Mouse (Mus musculus): ENCODE measurements around the gene Cox6a2.
"Not testable (repeated sequence)": the region's sequence is repeated elsewhere in the genome, so short reads cannot be mapped to it uniquely, and the experiment has no call there.

Gene Cox6a2

GRCm38 (mm10) chr7:128234796-128235195, 28.6 kb upstream of the Cox6a2 start:
- no peak for DNase-seq (ENCODE audit: low read depth)

GRCm38 (mm10) chr7:128231741-128232140, 25.6 kb upstream of the Cox6a2 start:
- no peak for DNase-seq (ENCODE audit: low read depth)

GRCm38 (mm10) chr7:128220936-128221335, 14.7 kb upstream of the Cox6a2 start:
- no peak for DNase-seq (ENCODE audit: low read depth)

GRCm38 (mm10) chr7:128219952-128220351, 13.8 kb upstream of the Cox6a2 start:
- DNase-seq (ENCODE audit: low read depth) = no peak

- DNase-seq (ENCODE audit: low read depth) = no peak
These were observed 3.6 kb upstream of the Cox6a2 start for GRCm38 (mm10) chr7:128209826-128210225.

GRCm38 (mm10) chr7:128208187-128208586, 2.0 kb upstream of the Cox6a2 start:
- peak; percentile 83 for DNase-seq (ENCODE audit: low read depth)

GRCm38 (mm10) chr7:128205695-128206094, 492 bp downstream of the Cox6a2 start:
- no peak for DNase-seq (ENCODE audit: low read depth)

GRCm38 (mm10) chr7:128204179-128204578, 2.0 kb downstream of the Cox6a2 start:
- no peak for DNase-seq (ENCODE audit: low read depth)

GRCm38 (mm10) chr7:128203071-128203470, 3.1 kb downstream of the Cox6a2 start:
- DNase-seq (ENCODE audit: low read depth) = no peak

GRCm38 (mm10) chr7:128201607-128202006, 4.6 kb downstream of the Cox6a2 start:
- no peak for DNase-seq (ENCODE audit: low read depth)

GRCm38 (mm10) chr7:128181691-128182090, 24.5 kb downstream of the Cox6a2 start:
- DNase-seq (ENCODE audit: low read depth) = peak; percentile 47

- peak; percentile 55 for DNase-seq (ENCODE audit: low read depth)
These were observed 25.6 kb downstream of the Cox6a2 start for GRCm38 (mm10) chr7:128180546-128180945.

- DNase-seq (ENCODE audit: low read depth) = peak; percentile 32
These were observed 26.1 kb downstream of the Cox6a2 start for GRCm38 (mm10) chr7:128180126-128180525.

GRCm38 (mm10) chr7:128178385-128178784, 27.8 kb downstream of the Cox6a2 start:
- no peak for DNase-seq (ENCODE audit: low read depth)

- no peak for DNase-seq (ENCODE audit: low read depth)
These were observed 36.2 kb downstream of the Cox6a2 start for GRCm38 (mm10) chr7:128169996-128170395.

GRCm38 (mm10) chr7:128166391-128166790, 39.8 kb downstream of the Cox6a2 start:
- no peak for DNase-seq (ENCODE audit: low read depth)

GRCm38 (mm10) chr7:128164001-128164400, 42.2 kb downstream of the Cox6a2 start:
- no peak for DNase-seq (ENCODE audit: low read depth)

- DNase-seq (ENCODE audit: low read depth) = not testable (repeated sequence)
These were observed 47.4 kb downstream of the Cox6a2 start for GRCm38 (mm10) chr7:128158688-128159354.

Data from naive thymus-derived CD4-positive, alpha-beta T cell, adult 2 months (primary cell).